Mouse (Mus musculus) cerebellum, adult 2 months (tissue): Measurements from ENCODE around the gene Spag16. TPM values are rescaled to one million over a fixed set of nuclear protein-coding genes. Genes with fewer than 3 reads are reported as not detected.

Experiments used
- DNase-seq, 2 experiments: peaks; one replicate each; pipeline ENCODE4 v3.0.0; 2021
- H3K27ac ChIP-seq: fragments of 200-500 bp; 2 replicates; pipeline ENCODE4 v1.5.1; 2012; ENCODE audit warnings: low read length, control low read depth, inconsistent platforms; ENCODE audit not compliant: insufficient read depth
- H3K27me3 ChIP-seq: fragments of 200-500 bp; 2 replicates; pipeline ENCODE4 v1.6.1; 2012; ENCODE audit warnings: inconsistent platforms, mild to moderate bottlenecking, low read length, moderate library complexity; ENCODE audit not compliant: control insufficient read depth, insufficient read depth
- H3K4me1 ChIP-seq: fragments of 200-500 bp; 2 replicates; pipeline ENCODE4 v1.6.1; 2011; ENCODE audit warnings: low read length; ENCODE audit not compliant: control insufficient read depth, insufficient read depth
- H3K4me3 ChIP-seq: fragments of 200-500 bp; replicated peaks from 2 replicates; pipeline ENCODE3; 2011; ENCODE audit warnings: mild to moderate bottlenecking, low read depth, low read length, control low read depth; ENCODE audit not compliant: insufficient read depth
- CTCF ChIP-seq: fragments of 200-500 bp; IDR thresholded peaks from 2 replicates; pipeline ENCODE4 v1.5.1; 2011; ENCODE audit warnings: low read depth, mild to moderate bottlenecking, control low read depth, low read length, moderate library complexity, borderline replicate concordance; ENCODE audit not compliant: insufficient read depth
- POLR2A ChIP-seq: fragments of 200-500 bp; IDR thresholded peaks from 2 replicates; pipeline ENCODE4 v1.6.1; 2011; ENCODE audit warnings: low read length, control low read depth, borderline replicate concordance; ENCODE audit not compliant: insufficient read depth
- WGBS: fragments of 180-500 bp; shearing (Covaris S2); methylation state at CpG from one replicate; pipeline ENCODE4 v1.1.7; 2018; 5-methylcytosine and 5-hydroxymethylcytosine counted together
- polyA plus RNA-seq: library from polyadenylated mRNA; depleted of rRNA; stranded (reverse); fragments of >200 nt; gene quantifications from 2 replicates; pipeline ENCODE4 v1.2.3, GENCODE M21; 2012

Spag16 gene
- polyA plus RNA-seq, 1 experiment = 0.61 TPM

DNA sequence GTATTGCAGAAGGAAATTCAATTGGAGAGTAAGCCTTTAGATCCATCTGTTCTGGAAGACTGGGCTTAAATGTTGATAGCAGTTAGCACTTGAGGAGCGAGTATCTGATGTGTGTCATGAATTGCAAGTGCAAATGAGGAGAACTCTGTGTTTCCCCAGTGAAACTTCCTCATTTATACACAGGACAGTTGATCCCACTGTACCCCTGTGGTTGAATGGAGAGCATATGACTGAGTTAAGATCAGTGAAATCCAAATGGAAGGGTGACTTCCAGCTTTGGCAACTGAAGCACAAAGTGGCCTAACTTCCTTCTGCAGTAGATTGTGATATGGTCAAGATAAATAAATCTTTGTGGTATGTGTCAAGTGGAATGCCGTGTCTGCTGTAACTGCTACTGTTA lies 446.0 kb downstream of the Spag16 start:
- no peak overlapping the region for H3K27ac ChIP-seq
- 88% methylated on average over 2 of the region's 2 CpGs for WGBS
- no peak for DNase-seq
- no peaks in the 10 kb centered on the region for H3K4me1 ChIP-seq
- no peak overlapping the region for H3K4me3 ChIP-seq
- TF ChIP-seq POLR2A (no peak), CTCF (no peak)
- no peaks in the 10 kb centered on the region for H3K27me3 ChIP-seq

- H3K4me1 ChIP-seq = no peaks in the 10 kb centered on the region
- 93% methylated on average over 2 of the region's 2 CpGs for WGBS
- H3K27ac ChIP-seq = no peak overlapping the region
- no peak overlapping the region for H3K4me3 ChIP-seq
- no peak for DNase-seq
- H3K27me3 ChIP-seq = no peaks in the 10 kb centered on the region
- no peak for TF ChIP-seq CTCF
- TF ChIP-seq POLR2A = no peak
These were observed 452.5 kb downstream of the Spag16 start for GRCm38 (mm10) chr1:70279296-70279695.

- no peak overlapping the region for H3K27ac ChIP-seq
- no peaks in the 10 kb centered on the region for H3K27me3 ChIP-seq
- H3K4me1 ChIP-seq = no peaks in the 10 kb centered on the region
- no peak for DNase-seq
- H3K4me3 ChIP-seq = no peak overlapping the region
- no peak for TF ChIP-seq CTCF
- no peak for TF ChIP-seq POLR2A
- 95% methylated on average over 1 of the region's 1 CpGs for WGBS
These were observed 456.6 kb downstream of the Spag16 start for GRCm38 (mm10) chr1:70283388-70283787.

DNA sequence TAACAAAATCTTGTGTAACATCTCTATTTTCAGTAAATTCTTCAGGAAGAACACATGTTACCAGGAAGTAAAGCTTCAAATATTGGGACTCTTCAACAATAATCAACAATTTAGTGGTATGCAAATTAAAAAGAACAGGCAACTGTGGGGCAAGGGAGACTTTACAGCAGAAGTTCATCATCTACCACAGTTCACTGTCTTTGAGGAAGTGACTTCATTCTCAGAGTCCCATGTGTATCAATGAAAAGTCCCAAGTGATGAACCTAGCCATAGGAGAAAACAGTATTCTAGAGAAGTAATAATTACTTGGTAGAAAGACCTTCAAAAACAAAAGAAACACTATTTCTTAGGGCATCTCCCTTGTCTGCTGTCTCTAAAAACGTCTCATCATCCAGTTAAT lies 457.4 kb downstream of the Spag16 start:
- TF ChIP-seq CTCF (no peak), POLR2A (no peak)
- Histone ChIP-seq H3K27me3 (no peaks in the 10 kb centered on the region), H3K4me1 (no peaks in the 10 kb centered on the region), H3K4me3 (no peak overlapping the region), H3K27ac (no peak overlapping the region)
- WGBS = 64% methylated on average over 1 of the region's 1 CpGs
- DNase-seq = no peak

- no peak overlapping the region for H3K27ac ChIP-seq
- H3K4me3 ChIP-seq = no peak overlapping the region
- DNase-seq = no peak
- 83% methylated on average over 13 of the region's 13 CpGs for WGBS
- H3K27me3 ChIP-seq = no peaks in the 10 kb centered on the region
- no peaks in the 10 kb centered on the region for H3K4me1 ChIP-seq
- TF ChIP-seq CTCF (no peak), POLR2A (no peak)
These were observed 489.5 kb downstream of the Spag16 start for GRCm38 (mm10) chr1:70316128-70316765.

DNA sequence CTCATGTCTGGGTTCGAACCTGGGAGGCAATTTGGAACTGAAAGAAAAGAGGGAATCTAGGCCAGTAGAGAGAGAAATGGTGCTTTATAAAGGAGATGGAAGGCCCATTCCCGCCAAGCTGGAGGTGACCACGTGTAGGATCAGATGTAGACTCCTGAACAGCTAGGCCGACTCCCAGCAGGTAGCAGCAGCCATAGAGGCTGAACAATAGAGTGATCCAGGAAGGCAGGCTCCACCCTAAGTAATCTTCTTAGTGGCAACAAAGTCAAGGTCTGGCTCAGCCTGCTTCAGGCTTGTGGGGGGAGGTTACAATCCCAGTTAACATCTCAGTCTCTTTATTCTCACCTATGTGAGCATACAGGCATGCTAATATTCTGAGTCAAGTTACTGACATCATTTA lies 494.2 kb downstream of the Spag16 start:
- no peaks in the 10 kb centered on the region for H3K27me3 ChIP-seq
- H3K4me1 ChIP-seq = no peaks in the 10 kb centered on the region
- WGBS = 71% methylated on average over 4 of the region's 4 CpGs
- no peak for DNase-seq
- H3K4me3 ChIP-seq = no peak overlapping the region
- TF ChIP-seq POLR2A = no peak
- no peak for TF ChIP-seq CTCF
- no peak overlapping the region for H3K27ac ChIP-seq

DNA sequence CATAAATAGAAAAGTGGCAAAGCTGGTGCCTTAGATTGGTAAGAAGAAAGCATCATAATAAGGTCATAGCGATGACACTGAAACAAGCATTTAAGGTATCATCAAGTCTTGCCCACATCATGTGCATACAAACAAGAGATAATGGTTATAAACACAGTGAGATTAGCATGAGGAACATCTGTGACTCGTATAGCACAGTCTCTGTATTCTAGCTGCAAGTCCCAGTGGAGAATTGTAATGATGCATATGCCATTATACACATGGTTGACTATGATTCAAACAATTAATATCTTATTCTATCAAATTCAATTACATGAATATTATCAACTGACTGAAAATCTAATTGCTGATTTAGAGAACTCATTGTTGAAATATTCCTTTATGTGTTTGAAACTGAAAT lies 519.4 kb downstream of the Spag16 start:
- Histone ChIP-seq H3K27ac (no peak overlapping the region), H3K4me3 (no peak overlapping the region), H3K4me1 (no peaks in the 10 kb centered on the region), H3K27me3 (no peaks in the 10 kb centered on the region)
- DNase-seq = no peak
- 69% methylated on average over 2 of the region's 2 CpGs for WGBS
- TF ChIP-seq CTCF (no peak), POLR2A (no peak)

DNA sequence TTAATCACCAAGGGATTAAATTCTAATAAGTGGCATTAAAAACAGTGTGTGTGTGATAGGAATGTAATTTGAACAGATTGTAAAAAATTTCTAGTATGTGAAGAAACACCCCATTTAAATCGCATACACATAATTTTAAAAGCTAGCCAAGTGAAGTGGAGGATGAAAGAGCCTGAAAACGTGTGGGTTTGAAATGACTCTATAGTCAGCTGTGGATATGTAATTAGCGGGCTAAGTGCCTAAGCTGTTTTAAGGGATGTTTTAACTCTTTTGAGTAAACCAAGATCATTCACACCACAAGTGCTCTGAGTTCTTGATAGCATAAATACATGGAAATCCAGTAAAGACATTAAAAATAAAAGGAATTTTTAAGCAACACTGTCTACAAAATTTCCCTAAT lies 524.6 kb downstream of the Spag16 start:
- no peak overlapping the region for H3K27ac ChIP-seq
- no peak for TF ChIP-seq POLR2A
- TF ChIP-seq CTCF = no peak
- no peak overlapping the region for H3K4me3 ChIP-seq

More for the DNA sequence above, 524.6 kb downstream of the Spag16 start:
- WGBS = 49% methylated on average over 3 of the region's 3 CpGs
- DNase-seq = no peak
- Histone ChIP-seq H3K27me3 (no peaks in the 10 kb centered on the region), H3K4me1 (no peaks in the 10 kb centered on the region)
